Mouse (Mus musculus) embryonic facial prominence, embryonic 14.5 days (tissue): ENCODE data around the gene Lrrc56. TPM values are rescaled to one million over a fixed set of nuclear protein-coding genes. Genes with fewer than 3 reads are reported as not detected.

Experiments used
- ATAC-seq: fragments of 200-750 bp; cut with Nextera tagmentation; 2 replicates; pipeline ENCODE4 v1.8.0; 2017; ENCODE audit warnings: low read depth, moderate number of reproducible peaks, moderate TSS enrichment
- DNase-seq: peaks from one replicate; pipeline ENCODE4 v3.0.0-alpha.2; 2015; ENCODE audit warnings: low spot score
- H3K27ac ChIP-seq: fragments of 300-500 bp; sonication (generic); replicated peaks from 2 replicates; pipeline ENCODE4 v1.5.1; 2014; ENCODE audit warnings: low read depth, mild to moderate bottlenecking, low read length, moderate library complexity
- H3K27me3 ChIP-seq: fragments of 300-500 bp; sonication (generic); replicated peaks from 2 replicates; pipeline ENCODE4 v1.6.1; 2014; ENCODE audit warnings: low read length; ENCODE audit not compliant: control insufficient read depth, insufficient read depth
- H3K36me3 ChIP-seq: fragments of 300-500 bp; sonication (generic); 2 replicates; pipeline ENCODE4 v1.6.1; 2014; ENCODE audit warnings: low read length, mixed read lengths; ENCODE audit not compliant: control insufficient read depth, insufficient read depth
- H3K4me1 ChIP-seq: fragments of 300-500 bp; sonication (generic); 2 replicates; pipeline ENCODE4 v1.6.1; 2014; ENCODE audit warnings: antibody characterized with exemption, low read length; ENCODE audit not compliant: control insufficient read depth, insufficient read depth
- H3K4me2 ChIP-seq: fragments of 300-500 bp; sonication (generic); 2 replicates; pipeline ENCODE4 v1.6.1; 2014; ENCODE audit warnings: low read depth, mild to moderate bottlenecking, low read length, moderate library complexity, mixed read lengths
- H3K4me3 ChIP-seq: fragments of 300-500 bp; sonication (generic); 2 replicates; pipeline ENCODE4 v1.5.1; 2014; ENCODE audit warnings: low read depth, mild to moderate bottlenecking, low read length
- H3K9ac ChIP-seq: fragments of 300-500 bp; sonication (generic); 2 replicates; pipeline ENCODE4 v1.6.1; 2014; ENCODE audit warnings: low read depth, mild to moderate bottlenecking, low read length, moderate library complexity, mixed read lengths
- H3K9me3 ChIP-seq: fragments of 300-500 bp; sonication (generic); 2 replicates; pipeline ENCODE4 v1.6.1; 2016; ENCODE audit warnings: low read length; ENCODE audit not compliant: control insufficient read depth
- WGBS: fragments of 180-500 bp; shearing (Covaris S2); extraction: QIAGEN DNeasy Blood & Tissue Kit; methylation state at CpG from one replicate; pipeline ENCODE4 v1.1.7; 2014; 5-methylcytosine and 5-hydroxymethylcytosine counted together
- polyA plus RNA-seq: library from polyadenylated mRNA; unstranded; fragments of >200 nt; fragmentation: Nextera tagmentation; extraction: Ambion mirVana; gene quantifications from 2 replicates; pipeline ENCODE4 v1.2.1, GENCODE M21; 2014

Lrrc56 gene
- polyA plus RNA-seq = 6.0 and 7.2 TPM in 2 replicates

DNA sequence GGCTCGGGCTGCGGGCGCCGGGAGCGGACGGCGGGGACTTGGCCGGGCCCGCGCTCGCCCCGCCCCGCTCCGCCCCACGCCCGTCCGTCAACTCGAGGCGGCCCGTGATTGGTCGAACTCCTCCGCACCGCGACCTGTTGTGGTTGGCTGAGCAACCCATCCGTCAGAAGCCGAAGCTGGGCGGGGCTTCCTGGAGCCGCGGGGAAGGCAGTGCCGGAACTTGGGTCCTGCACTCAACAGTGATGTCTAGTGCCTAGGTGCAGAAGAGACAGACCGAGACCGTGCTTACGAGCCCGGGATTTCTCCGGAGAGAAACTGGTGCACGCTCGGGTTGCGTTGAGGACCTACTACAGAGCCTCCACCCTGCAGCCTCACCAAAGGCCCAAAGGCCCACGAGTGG, at the start of gene Lrrc56, which contains the start of gene Hras:
Gene Lrrc56 (plus strand): TSS at position 210 of the 400 bp plus-strand sequence.
Gene Hras (minus strand): TSS at position 58 of the 400 bp plus-strand sequence.
- peak; percentile 98 for DNase-seq
- 0% methylated on average over 13 of the region's 39 CpGs for WGBS
- H3K9ac ChIP-seq = peak within 1 kb of the TSS; percentile 92
- peaks cover 34% of the 10 kb centered on the region for H3K36me3 ChIP-seq
- H3K4me3 ChIP-seq = peak within 1 kb of the TSS; percentile 92
- peak within 1 kb of the TSS; percentile 83 for H3K27ac ChIP-seq
- H3K9me3 ChIP-seq = no peaks in the 10 kb centered on the region
- ATAC-seq = peak; percentile 93
- H3K27me3 ChIP-seq = no peaks in the 10 kb centered on the region
- H3K4me1 ChIP-seq = peaks cover 11% of the 10 kb centered on the region
- H3K4me2 ChIP-seq = peak within 1 kb of the TSS; percentile 99

DNA sequence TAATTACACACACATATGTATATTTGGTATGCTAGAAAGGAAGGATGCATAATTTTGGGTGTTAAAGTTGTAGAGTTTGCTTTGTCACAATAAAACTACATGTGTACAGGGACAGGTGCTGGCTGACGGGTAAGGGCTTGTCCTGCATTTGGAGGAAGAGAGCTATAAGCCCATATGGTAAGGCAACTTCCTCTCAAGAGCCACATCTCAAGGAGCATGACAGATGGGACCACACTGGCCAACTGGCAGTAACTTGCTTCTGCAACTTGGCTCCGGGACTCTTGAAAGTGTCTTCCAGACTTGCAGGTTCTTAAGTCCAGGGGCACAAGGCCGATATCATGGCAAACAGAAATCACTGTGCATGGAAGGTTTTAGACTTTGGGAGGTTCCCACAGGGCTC, 49.3 kb upstream of the Lrrc56 start:
- H3K36me3 ChIP-seq = peaks cover 56% of the 10 kb centered on the region

GRCm38 (mm10) chr7:141145403-141145802, 48.6 kb upstream of the Lrrc56 start:
- H3K36me3 ChIP-seq = peaks cover 49% of the 10 kb centered on the region
- ATAC-seq (no peak), DNase-seq (no peak)
- no peaks in the 10 kb centered on the region for H3K4me1 ChIP-seq
- no peak overlapping the region for H3K4me3 ChIP-seq
- no peaks in the 10 kb centered on the region for H3K9me3 ChIP-seq
- no peak overlapping the region for H3K27ac ChIP-seq
- H3K9ac ChIP-seq = no peak overlapping the region
- no peaks in the 10 kb centered on the region for H3K27me3 ChIP-seq
- 76% methylated on average over 1 of the region's 1 CpGs for WGBS
- H3K4me2 ChIP-seq = no peak overlapping the region

More for the DNA sequence above, 49.3 kb upstream of the Lrrc56 start:
- ATAC-seq = no peak
- 90% methylated on average over 3 of the region's 3 CpGs for WGBS
- Histone ChIP-seq H3K9me3 (no peaks in the 10 kb centered on the region), H3K4me1 (no peaks in the 10 kb centered on the region), H3K4me2 (no peak overlapping the region), H3K4me3 (no peak overlapping the region), H3K27ac (no peak overlapping the region), H3K9ac (no peak overlapping the region), H3K27me3 (no peaks in the 10 kb centered on the region)
- no peak for DNase-seq

DNA sequence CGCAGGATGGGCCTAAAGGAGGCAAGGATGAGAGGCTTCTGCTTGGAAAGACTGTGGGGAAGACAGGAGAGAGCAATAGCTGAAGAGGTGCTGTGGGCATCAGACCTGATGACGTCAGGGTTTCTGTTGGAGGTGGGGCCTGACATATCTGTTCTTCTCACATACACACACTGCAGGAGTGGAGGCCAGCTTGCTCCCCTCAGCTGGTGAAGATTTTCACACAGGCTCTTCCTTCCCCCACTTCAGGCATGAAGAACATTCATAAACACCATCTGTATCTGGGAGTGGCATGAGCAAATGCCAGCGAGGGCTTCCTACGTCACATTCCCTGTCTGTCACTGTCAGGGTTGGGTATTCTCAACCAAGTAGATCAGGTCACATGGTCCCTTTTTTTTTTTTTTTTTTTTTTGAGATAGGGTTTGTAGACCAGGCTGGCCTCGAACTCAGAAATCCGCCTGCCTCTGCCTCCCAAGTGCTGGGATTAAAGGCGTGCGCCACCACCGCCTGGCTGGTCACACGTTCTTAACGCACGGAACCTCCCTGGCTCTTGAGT, 47.8 kb upstream of the Lrrc56 start:
- no peaks in the 10 kb centered on the region for H3K27me3 ChIP-seq
- ATAC-seq (no peak), DNase-seq (no peak)
- no peaks in the 10 kb centered on the region for H3K9me3 ChIP-seq
- H3K9ac ChIP-seq = no peak overlapping the region
- no peak overlapping the region for H3K4me3 ChIP-seq
- H3K4me1 ChIP-seq = no peaks in the 10 kb centered on the region
- H3K36me3 ChIP-seq = peaks cover 54% of the 10 kb centered on the region
- H3K4me2 ChIP-seq = no peak overlapping the region
- 95% methylated on average over 12 of the region's 12 CpGs for WGBS
- H3K27ac ChIP-seq = no peak overlapping the region

GRCm38 (mm10) chr7:141147044-141147443, 46.9 kb upstream of the Lrrc56 start:
- no peak overlapping the region for H3K4me3 ChIP-seq
- WGBS = 75% methylated on average over 6 of the region's 6 CpGs
- H3K4me2 ChIP-seq = no peak overlapping the region
- H3K27me3 ChIP-seq = no peaks in the 10 kb centered on the region
- H3K4me1 ChIP-seq = no peaks in the 10 kb centered on the region
- no peak for DNase-seq
- H3K27ac ChIP-seq = no peak overlapping the region
- no peak overlapping the region for H3K9ac ChIP-seq
- no peaks in the 10 kb centered on the region for H3K9me3 ChIP-seq
- peaks cover 57% of the 10 kb centered on the region for H3K36me3 ChIP-seq
- no peak for ATAC-seq

- Histone ChIP-seq H3K4me2 (no peak overlapping the region), H3K27ac (no peak overlapping the region), H3K27me3 (no peaks in the 10 kb centered on the region), H3K4me3 (no peak overlapping the region), H3K4me1 (no peaks in the 10 kb centered on the region), H3K9ac (no peak overlapping the region), H3K9me3 (no peaks in the 10 kb centered on the region), H3K36me3 (peaks cover 57% of the 10 kb centered on the region)
- WGBS = 80% methylated on average over 4 of the region's 4 CpGs
- ATAC-seq = no peak
- DNase-seq = no peak
These were observed 45.3 kb upstream of the Lrrc56 start for GRCm38 (mm10) chr7:141148639-141149038.

DNA sequence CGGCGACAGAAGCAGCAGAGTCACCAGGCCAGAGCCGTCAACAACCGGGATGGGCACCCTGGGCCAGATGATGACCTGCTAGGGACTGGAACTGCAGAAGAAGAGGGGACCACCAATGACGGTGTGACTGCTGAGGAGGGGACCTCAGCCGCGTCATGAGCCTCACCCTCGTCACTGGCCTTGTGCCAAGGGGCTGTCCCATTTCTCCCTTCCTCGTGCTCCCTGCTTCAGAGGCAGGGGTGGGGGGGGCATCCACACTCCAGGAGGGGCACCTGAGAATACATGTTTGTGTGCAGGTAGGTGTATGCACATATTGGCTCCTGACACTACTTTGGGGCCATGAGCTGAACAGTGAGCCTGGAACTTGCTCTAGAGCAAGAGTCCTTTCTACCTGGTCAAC, 38.6 kb upstream of the Lrrc56 start:
- WGBS = 79% methylated on average over 7 of the region's 9 CpGs

GRCm38 (mm10) chr7:141164397-141164796, 29.6 kb upstream of the Lrrc56 start:
- H3K4me3 ChIP-seq = no peak overlapping the region
- peaks cover 14% of the 10 kb centered on the region for H3K4me1 ChIP-seq
- no peak overlapping the region for H3K4me2 ChIP-seq
- H3K27ac ChIP-seq = no peak overlapping the region
- no peaks in the 10 kb centered on the region for H3K9me3 ChIP-seq
- WGBS = 94% methylated on average over 7 of the region's 7 CpGs
- DNase-seq (no peak), ATAC-seq (no peak)
- H3K9ac ChIP-seq = no peak overlapping the region
- H3K36me3 ChIP-seq = peaks cover 59% of the 10 kb centered on the region
- H3K27me3 ChIP-seq = no peaks in the 10 kb centered on the region

More for the DNA sequence above, 38.6 kb upstream of the Lrrc56 start:
- Histone ChIP-seq H3K27ac (no peak overlapping the region), H3K36me3 (peaks cover 80% of the 10 kb centered on the region), H3K9ac (no peak overlapping the region), H3K9me3 (no peaks in the 10 kb centered on the region), H3K27me3 (no peaks in the 10 kb centered on the region), H3K4me3 (no peak overlapping the region), H3K4me2 (no peak overlapping the region), H3K4me1 (no peaks in the 10 kb centered on the region)
- no peak for DNase-seq
- ATAC-seq = no peak

- no peak overlapping the region for H3K4me3 ChIP-seq
- 85% methylated on average over 6 of the region's 6 CpGs for WGBS
These were observed 29.1 kb upstream of the Lrrc56 start for GRCm38 (mm10) chr7:141164850-141165249.

More at GRCm38 (mm10) chr7:141164850-141165249, 29.1 kb upstream of the Lrrc56 start:
- H3K4me1 ChIP-seq = peaks cover 14% of the 10 kb centered on the region
- ATAC-seq (no peak), DNase-seq (no peak)
- H3K27me3 ChIP-seq = no peaks in the 10 kb centered on the region
- peaks cover 54% of the 10 kb centered on the region for H3K36me3 ChIP-seq
- H3K4me2 ChIP-seq = no peak overlapping the region
- no peak overlapping the region for H3K9ac ChIP-seq
- H3K9me3 ChIP-seq = no peaks in the 10 kb centered on the region
- no peak overlapping the region for H3K27ac ChIP-seq
